ENCODE assay signal across 16 mouse cellular contexts in the genomic region with DNA sequence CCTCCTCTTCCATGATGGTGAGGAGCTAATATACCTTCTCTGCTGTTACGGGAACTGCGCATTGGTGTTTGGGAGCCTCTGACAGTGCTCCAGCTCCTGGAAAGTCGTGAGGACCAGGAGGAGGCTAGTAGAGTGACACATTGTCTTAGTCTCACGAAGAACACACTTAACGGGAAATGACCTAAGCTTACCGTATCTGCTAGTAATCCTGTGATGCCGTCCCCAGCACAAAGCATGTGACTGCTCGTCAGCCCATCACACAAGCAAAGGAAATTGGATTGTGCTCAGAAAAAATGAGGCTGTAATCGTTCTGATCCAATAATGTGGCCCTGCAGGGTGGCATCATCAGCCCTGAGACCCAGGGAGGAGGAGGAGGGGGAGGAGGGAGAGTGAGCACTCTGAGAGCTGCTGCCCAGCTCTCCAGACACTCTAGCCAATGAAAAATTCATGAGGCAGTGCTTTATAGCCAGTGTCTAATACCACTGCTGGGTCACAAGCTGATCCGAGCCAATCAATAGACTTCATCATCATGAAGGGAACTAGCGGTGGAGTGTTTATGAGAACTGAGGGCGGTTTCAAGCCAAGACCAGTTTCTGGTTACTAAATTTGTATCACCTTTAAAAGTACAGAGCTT. TPM values are rescaled to one million over a fixed set of nuclear protein-coding genes. Genes with fewer than 3 reads are reported as not detected.
A peak's percentile ranks its signal among the peaks of the same experiment; 100 is the strongest.
DNase-seq lines count a peak whose midpoint lies in the region; ATAC-seq lines count a peak whose summit lies in the region.
"Had no signal": no experiment of that assay in that cellular context is flagged by ENCODE, and none has a peak within 500 bp of the region (broad histone marks: within the 10 kb centered on the region; RNA-seq: fewer than 3 reads in every experiment).

No protein-coding gene starts in this region.

- H3K27ac ChIP-seq in forebrain, embryonic 13.5 days = no peak overlapping the region
- H3K27ac ChIP-seq in limb, embryonic 12.5 days = no peak overlapping the region
- no peak overlapping the region for H3K27ac ChIP-seq in midbrain, embryonic 16.5 days (ENCODE audit: low read length)
- H3K27ac ChIP-seq: heart, embryonic 10.5 days; kidney, postnatal 0 days; liver, embryonic 13.5 days; stomach, embryonic 15.5 days had no signal

- 60% methylated on average over 12 of the region's 12 CpGs for WGBS in forebrain, embryonic 13.5 days
- 64% methylated on average over 12 of the region's 12 CpGs for WGBS in limb, embryonic 12.5 days
- 36% methylated on average over 12 of the region's 12 CpGs for WGBS in midbrain, embryonic 16.5 days

- H3K4me3 ChIP-seq in forebrain, embryonic 13.5 days = no peak overlapping the region
- H3K4me3 ChIP-seq in limb, embryonic 12.5 days (replicated peaks) = no peak overlapping the region
- H3K4me3 ChIP-seq in midbrain, embryonic 16.5 days (ENCODE audit: low read depth, low read length) = no peak overlapping the region
- H3K4me3 ChIP-seq: heart, embryonic 10.5 days; liver, embryonic 13.5 days; stomach, embryonic 15.5 days had no signal

- H3K4me1 ChIP-seq in forebrain, embryonic 13.5 days = no peaks in the 10 kb centered on the region
- 0 out of 2 replicates have a peak, but pooled peaks cover 4% of the 10 kb centered on the region for H3K4me1 ChIP-seq in limb, embryonic 12.5 days (replicated peaks)
- no peaks in the 10 kb centered on the region for H3K4me1 ChIP-seq in midbrain, embryonic 16.5 days (ENCODE audit: control insufficient read depth, insufficient read depth, low read length)
- H3K4me1 ChIP-seq: heart, embryonic 10.5 days; liver, embryonic 13.5 days; stomach, embryonic 15.5 days had no signal

- H3K9me3 ChIP-seq in forebrain, embryonic 13.5 days (replicated peaks) = 0 out of 2 replicates have a peak, but pooled peaks cover 5% of the 10 kb centered on the region
- peaks cover 10% of the 10 kb centered on the region for H3K9me3 ChIP-seq in limb, embryonic 12.5 days
- H3K9me3 ChIP-seq in midbrain, embryonic 16.5 days (replicated peaks; ENCODE audit: control insufficient read depth, low read length, poor library complexity, severe bottlenecking) = 0 out of 2 replicates have a peak, but pooled peaks cover 2% of the 10 kb centered on the region
- H3K9me3 ChIP-seq: liver, embryonic 13.5 days; stomach, embryonic 15.5 days had no signal

- ATAC-seq in forebrain, embryonic 13.5 days = peak; percentile 57; the same call in 1 of the 2 replicates
- peak; percentile 85 for ATAC-seq in limb, embryonic 12.5 days (ENCODE audit: insufficient number of reproducible peaks, insufficient read depth, low FRiP score, low TSS enrichment, low read depth)
- peak; percentile 71 for ATAC-seq in midbrain, embryonic 16.5 days
- ATAC-seq in megakaryocyte progenitor cell, adult 5-6 weeks (replicated peaks; ENCODE audit: poor library complexity) = no peak
- ATAC-seq: Patski had no signal

- peak; percentile 51 for DNase-seq in brain, adult 2 months (ENCODE audit: low read depth, low spot score)
- DNase-seq in heart, adult 11 months = no peak
- no peak for DNase-seq in lung, postnatal 36 days
- DNase-seq: adrenal gland, adult 2 months; liver, embryonic 13.5 days; right cerebral cortex, postnatal 4 days; thymus, postnatal 4 days had no signal

- no peaks in the 10 kb centered on the region for H3K27me3 ChIP-seq in forebrain, embryonic 13.5 days
- H3K27me3 ChIP-seq in limb, embryonic 12.5 days = no peaks in the 10 kb centered on the region
- no peaks in the 10 kb centered on the region for H3K27me3 ChIP-seq in midbrain, embryonic 16.5 days (ENCODE audit: control insufficient read depth, insufficient read depth, low read depth, low read length)
- H3K27me3 ChIP-seq: CH12.LX; liver, embryonic 13.5 days; Patski; stomach, embryonic 15.5 days had no signal

- no peak overlapping the region for H3K9ac ChIP-seq in forebrain, embryonic 13.5 days
- no peak overlapping the region for H3K9ac ChIP-seq in limb, embryonic 12.5 days (replicated peaks)
- no peak overlapping the region for H3K9ac ChIP-seq in midbrain, embryonic 16.5 days (ENCODE audit: low read depth, low read length)
- H3K9ac ChIP-seq: liver, embryonic 13.5 days; stomach, embryonic 15.5 days had no signal

- no peak overlapping the region for H3K4me2 ChIP-seq in forebrain, embryonic 13.5 days
- no peak overlapping the region for H3K4me2 ChIP-seq in limb, embryonic 12.5 days
- no peak overlapping the region; the same call in 1 of the 2 replicates for H3K4me2 ChIP-seq in midbrain, embryonic 16.5 days (ENCODE audit: low read length)
- H3K4me2 ChIP-seq: liver, embryonic 13.5 days; stomach, embryonic 15.5 days had no signal

- no peaks in the 10 kb centered on the region for H3K36me3 ChIP-seq in forebrain, embryonic 13.5 days (ENCODE audit: poor library complexity, severe bottlenecking)
- H3K36me3 ChIP-seq in limb, embryonic 12.5 days = peaks cover 11% of the 10 kb centered on the region
- peaks cover 6% of the 10 kb centered on the region; the same call in 1 of the 2 replicates for H3K36me3 ChIP-seq in midbrain, embryonic 16.5 days (ENCODE audit: control insufficient read depth, insufficient read depth, low read length)
- H3K36me3 ChIP-seq: liver, embryonic 13.5 days had no signal

RNA-seq across cellular contexts. Expression of a gene that starts 24.3 kb away (rescaled TPM):
- 1.0 and 1.4 TPM in 2 replicates for polyA plus RNA-seq in forebrain, embryonic 13.5 days (2015; fragmentation: Nextera tagmentation; extraction: Ambion mirVana)
- 1.9 and 2.9 TPM in 2 replicates for polyA plus RNA-seq in limb, embryonic 12.5 days (2016; fragmentation: Nextera tagmentation; extraction: Ambion mirVana)
- polyA plus RNA-seq in midbrain, embryonic 16.5 days (2015; fragmentation: Nextera tagmentation; extraction: Ambion mirVana) = 1.2 and 1.6 TPM in 2 replicates
- 2.2 and 8.0 TPM in 2 replicates for total RNA-seq in megakaryocyte progenitor cell, adult 5-6 weeks (2015)
- total RNA-seq in megakaryocyte progenitor cell, adult 5-6 weeks (2017) = 1.0 and 20.5 TPM in 2 replicates
